Mouse (Mus musculus) megakaryocyte-erythroid progenitor cell, adult 5-6 weeks (primary cell): ENCODE measurements at regions not wholly inside any gene's neighbourhood (a gene's known extent, or its start where the extent isn't known, plus 50 kb on each side); places are given as distances from the start of the nearest gene placed in this dataset.
A peak's percentile ranks its signal among the peaks of the same experiment; 100 is the strongest.
"Not testable (repeated sequence)": the region's sequence is repeated elsewhere in the genome, so short reads cannot be mapped to it uniquely, and the experiment has no call there.

Experiments used
- ATAC-seq: replicated peaks from 2 replicates; pipeline ENCODE4 v1.8.0; 2016; ENCODE audit warnings: mild to moderate bottlenecking, inconsistent platforms; ENCODE audit not compliant: severe bottlenecking, poor library complexity, low FRiP score, low TSS enrichment

GRCm38 (mm10) chr14:53662700-53663355 is 591.1 kb downstream of the Dad1 start:
- ATAC-seq, result not testable (repeated sequence)

- ATAC-seq, result peak; percentile 74; the same call in 1 of the 2 replicates
Measured at GRCm38 (mm10) chr14:53654669-53655068, 599.2 kb downstream of the Dad1 start.

DNA sequence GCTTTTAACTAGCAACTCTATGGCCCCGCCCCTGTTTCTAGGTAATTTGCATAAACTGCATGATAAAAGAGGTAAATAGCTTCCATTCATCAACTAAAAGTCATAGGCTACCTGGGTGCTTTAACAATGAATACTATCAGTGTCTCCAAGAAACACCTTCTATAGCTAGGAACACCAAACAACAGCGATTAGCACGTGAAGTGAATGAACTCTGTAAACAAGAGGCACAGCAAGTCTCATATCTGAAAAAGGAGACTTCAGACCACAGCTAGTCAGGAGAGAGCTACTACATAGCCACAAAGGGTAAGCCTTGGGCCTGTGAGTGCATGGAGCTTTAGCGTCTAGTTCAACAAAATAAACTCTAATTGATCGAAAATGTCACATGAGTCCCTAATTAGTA is 602.8 kb downstream of the Dad1 start:
- not testable (repeated sequence) for ATAC-seq

GRCm38 (mm10) chr14:53649189-53649588 is 604.7 kb downstream of the Dad1 start:
- ATAC-seq, result not testable (repeated sequence)

GRCm38 (mm10) chr14:53640441-53640840 is 613.5 kb downstream of the Dad1 start:
- not testable (repeated sequence) for ATAC-seq

DNA sequence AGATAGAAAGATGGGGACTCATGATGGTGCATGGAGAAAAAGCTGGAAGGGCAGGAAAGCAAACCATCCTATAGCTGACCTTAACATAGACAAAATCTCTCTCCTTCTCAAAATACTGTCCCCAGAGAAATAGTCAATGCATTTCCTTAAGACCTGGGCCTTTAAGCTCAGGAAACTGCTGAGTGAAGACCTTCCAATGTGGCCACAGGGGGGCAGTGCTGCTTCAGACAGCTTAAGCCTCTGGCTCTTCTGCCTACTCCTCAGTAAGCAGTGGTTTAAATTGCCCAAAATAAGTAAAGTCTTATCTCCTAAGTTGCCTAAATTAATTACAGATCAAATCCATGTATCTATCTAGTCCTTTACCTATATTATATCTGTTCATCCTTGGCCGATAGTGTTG is 616.2 kb downstream of the Dad1 start:
- peak; percentile 92 for ATAC-seq

DNA sequence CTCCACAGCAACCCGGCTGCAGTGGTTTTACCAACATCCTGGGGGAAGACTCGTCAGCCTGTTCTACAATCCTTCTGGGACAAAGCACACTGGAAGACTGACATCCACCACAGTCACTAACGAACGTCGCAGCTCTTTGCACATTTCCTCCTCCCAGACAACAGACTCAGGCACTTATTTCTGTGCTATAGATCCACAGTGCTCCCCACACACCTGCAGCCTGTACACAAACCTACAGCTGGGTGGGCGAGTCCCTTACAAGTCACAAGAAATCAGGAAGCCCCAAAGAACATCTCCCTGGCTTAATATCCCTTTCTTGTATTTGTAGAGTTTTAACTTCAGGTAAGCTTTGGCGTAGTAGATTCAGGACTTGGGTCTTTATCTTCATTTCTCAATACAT is 618.7 kb downstream of the Dad1 start:
- not testable (repeated sequence) for ATAC-seq

- ATAC-seq, result peak; percentile 70
Measured at GRCm38 (mm10) chr14:53634320-53634979, 619.5 kb downstream of the Dad1 start.

DNA sequence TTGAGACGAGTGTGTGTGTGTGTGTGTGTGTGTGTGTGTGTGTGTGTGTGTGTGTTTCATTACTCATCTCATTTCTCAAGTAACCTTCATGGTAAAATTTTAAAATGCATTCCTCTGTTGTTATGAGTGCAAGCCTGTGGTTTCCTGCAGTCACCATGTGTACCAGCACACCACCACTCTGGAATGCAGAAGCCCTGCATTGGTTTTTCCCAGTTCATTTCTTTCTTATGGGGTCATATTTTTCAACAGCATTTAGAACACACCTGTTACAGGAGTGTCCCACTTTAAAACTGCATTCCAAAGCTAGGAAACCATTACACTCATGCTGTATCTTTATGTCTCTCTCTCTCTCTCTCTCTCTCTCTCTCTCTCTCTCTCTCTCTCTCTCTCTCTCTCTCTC is 620.2 kb downstream of the Dad1 start:
- not testable (repeated sequence) for ATAC-seq

- ATAC-seq, result 0 out of 2 replicates have a peak, but pooled peaks have one; percentile 41
Measured at GRCm38 (mm10) chr14:53621376-53621775, 632.5 kb downstream of the Dad1 start.

- ATAC-seq, result not testable (repeated sequence)
Measured at GRCm38 (mm10) chr14:53616061-53616460, 637.8 kb downstream of the Dad1 start.

- peak; percentile 84 for ATAC-seq
Measured at GRCm38 (mm10) chr14:53614341-53614740, 639.6 kb downstream of the Dad1 start.

GRCm38 (mm10) chr14:53599299-53599698 is 654.6 kb downstream of the Dad1 start:
- ATAC-seq, result not testable (repeated sequence)

DNA sequence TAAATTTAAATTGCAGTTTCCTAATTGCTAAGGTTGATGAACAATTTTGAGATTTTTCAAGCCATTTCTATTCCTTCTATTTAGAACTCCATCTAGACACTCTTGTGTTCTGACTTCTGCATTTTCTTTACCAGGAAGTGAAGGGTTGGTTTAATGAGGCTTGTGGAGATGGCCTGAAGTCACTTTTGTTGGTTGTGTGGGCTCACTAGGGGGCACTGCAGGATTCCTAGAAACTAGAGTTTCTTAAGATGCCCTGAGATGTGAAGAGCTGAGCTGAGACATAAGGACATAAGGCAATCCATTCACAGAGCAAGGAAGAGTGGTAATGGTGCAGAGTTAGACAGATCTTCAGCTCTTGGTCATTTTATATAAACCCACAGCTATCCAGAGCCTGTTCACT is 656.6 kb downstream of the Dad1 start:
- not testable (repeated sequence) for ATAC-seq

GRCm38 (mm10) chr14:53590601-53591000 is 663.3 kb downstream of the Dad1 start:
- ATAC-seq, result not testable (repeated sequence)

GRCm38 (mm10) chr14:53582528-53582927 is 671.4 kb downstream of the Dad1 start:
- ATAC-seq, result not testable (repeated sequence)

- ATAC-seq, result peak; percentile 93
Measured at GRCm38 (mm10) chr14:53581734-53582133, 672.2 kb downstream of the Dad1 start.

GRCm38 (mm10) chr14:53576927-53577326 is 677.0 kb downstream of the Dad1 start:
- not testable (repeated sequence) for ATAC-seq

GRCm38 (mm10) chr14:53572701-53573100 is 681.2 kb downstream of the Dad1 start:
- ATAC-seq, result not testable (repeated sequence)

DNA sequence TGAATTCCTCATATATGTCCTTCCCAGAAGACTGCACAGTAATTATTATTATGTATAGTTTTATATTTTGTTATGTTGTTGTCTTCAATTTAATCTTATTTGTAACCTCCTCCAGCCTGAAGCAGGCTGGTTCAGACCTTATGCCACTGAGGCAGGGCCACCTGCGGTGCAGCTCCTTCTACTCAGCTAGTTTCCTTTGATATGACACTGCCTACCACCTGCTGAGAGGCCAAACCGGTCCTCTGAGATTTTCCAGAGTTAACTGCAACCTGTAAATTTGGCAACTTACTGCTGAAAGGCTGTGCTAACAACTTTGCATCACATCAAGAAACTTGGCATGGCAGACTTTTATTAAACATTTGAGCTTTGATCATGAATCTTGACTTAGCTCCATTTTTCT is 691.3 kb downstream of the Dad1 start:
- no peak for ATAC-seq

DNA sequence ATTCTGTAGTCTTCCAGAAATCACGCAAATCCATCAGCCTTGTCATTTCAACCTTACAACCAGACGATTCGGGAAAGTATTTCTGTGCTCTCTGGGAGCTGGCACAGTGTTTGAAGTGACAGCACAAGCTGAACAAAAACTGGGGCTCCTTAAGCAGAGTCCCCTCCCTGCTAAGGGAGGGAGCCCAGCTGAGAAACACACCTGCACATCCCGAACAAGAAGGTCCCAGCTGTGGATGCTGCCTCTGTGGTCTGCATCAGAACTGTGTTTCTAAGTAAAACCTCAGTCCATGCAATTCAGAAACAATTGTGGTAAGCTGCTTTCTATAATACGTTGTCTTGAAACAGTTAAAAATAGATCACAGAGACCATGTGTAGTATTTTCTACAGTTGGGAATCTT is 693.8 kb downstream of the Dad1 start:
- not testable (repeated sequence) for ATAC-seq
